Mouse (Mus musculus) bone marrow macrophage, adult 2 months (primary cell): Measurements from ENCODE around the gene Nos1.

ENCODE experiments used
- CTCF ChIP-seq: IDR thresholded peaks from 2 replicates; pipeline ENCODE4 v1.5.1; 2012; ENCODE audit warnings: low read depth, mild to moderate bottlenecking, low read length, moderate library complexity
- POLR2A ChIP-seq: IDR thresholded peaks from 2 replicates; pipeline ENCODE4 v1.6.1; 2012; ENCODE audit warnings: mild to moderate bottlenecking, low read depth, low read length, borderline replicate concordance

DNA sequence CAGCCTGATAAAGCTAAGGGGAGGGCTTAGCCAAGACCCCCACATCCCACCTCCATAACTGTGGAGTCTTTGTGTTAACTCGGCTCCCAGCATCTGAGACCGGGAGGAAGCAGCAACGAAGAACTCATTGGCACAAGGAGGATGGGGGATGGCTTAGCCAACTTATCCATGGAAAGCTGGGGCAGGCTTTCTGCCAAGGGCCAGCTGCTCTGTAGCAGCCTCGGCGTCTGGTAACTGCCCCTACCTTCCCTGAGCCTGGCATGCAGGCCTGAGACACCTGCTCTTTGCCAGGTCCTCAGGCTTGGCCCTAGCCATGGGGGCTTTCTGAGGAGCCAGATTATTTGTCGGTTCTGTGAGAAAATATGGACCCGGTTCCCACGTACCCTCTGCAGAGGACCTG is 93.0 kb downstream of the Nos1 start:
- no peak for TF ChIP-seq CTCF
- TF ChIP-seq POLR2A = no peak
